Mouse (Mus musculus) urinary bladder, postnatal 36 days (tissue): Measurements from ENCODE around the gene Kcnk4.
"Not testable (repeated sequence)": the region's sequence is repeated elsewhere in the genome, so short reads cannot be mapped to it uniquely, and the experiment has no call there.

Source experiments
- DNase-seq, 2 experiments: peaks; one replicate each; pipeline ENCODE4 v3.0.0; 2022; ENCODE audit warnings: low spot score in 2 of 2, mixed read lengths in 1 of 2

Gene Kcnk4

DNA sequence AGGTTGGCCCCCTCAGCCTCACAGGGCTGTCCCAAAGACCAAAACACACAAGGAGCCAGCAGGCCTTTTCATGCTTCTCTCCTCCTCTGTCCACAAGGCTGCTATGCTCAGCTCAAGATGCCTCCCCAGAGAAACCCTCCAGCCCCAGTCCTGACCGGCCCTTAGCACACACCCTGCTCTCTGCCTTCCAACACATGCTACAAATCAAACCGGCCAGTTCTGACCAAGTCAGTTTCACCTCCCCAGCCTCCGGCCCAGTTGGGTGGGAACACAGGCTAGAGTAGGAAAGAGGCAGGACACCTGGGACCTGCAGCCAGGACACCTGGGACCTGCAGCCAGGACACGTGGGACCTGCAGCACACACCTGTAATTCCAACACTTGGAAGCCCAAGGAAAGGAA lies 17.8 kb downstream of the Kcnk4 start:
- no peak for DNase-seq

GRCm38 (mm10) chr19:6915276-6915675 lies 19.0 kb downstream of the Kcnk4 start:
- no peak for DNase-seq

DNA sequence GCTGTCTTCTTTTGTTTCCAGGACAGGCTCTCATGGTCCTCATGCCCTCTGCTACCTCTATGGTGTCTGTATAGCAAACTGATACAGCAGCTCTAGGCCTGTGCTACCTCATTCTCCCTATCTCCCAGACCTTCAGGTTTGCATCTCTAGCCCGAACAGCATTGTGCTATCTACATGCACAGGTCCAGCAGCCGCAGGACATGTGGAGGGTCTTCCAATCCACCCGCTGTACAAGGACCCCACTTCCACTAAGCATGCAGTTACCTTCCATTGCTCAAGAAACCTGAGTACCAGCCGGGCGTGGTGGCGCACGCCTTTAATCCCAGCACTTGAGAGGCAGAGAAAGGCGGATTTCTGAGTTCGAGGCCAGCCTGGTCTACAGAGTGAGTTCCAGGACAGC lies 19.8 kb downstream of the Kcnk4 start:
- DNase-seq, result no peak

GRCm38 (mm10) chr19:6913991-6914390 lies 20.3 kb downstream of the Kcnk4 start:
- DNase-seq, result no peak

DNA sequence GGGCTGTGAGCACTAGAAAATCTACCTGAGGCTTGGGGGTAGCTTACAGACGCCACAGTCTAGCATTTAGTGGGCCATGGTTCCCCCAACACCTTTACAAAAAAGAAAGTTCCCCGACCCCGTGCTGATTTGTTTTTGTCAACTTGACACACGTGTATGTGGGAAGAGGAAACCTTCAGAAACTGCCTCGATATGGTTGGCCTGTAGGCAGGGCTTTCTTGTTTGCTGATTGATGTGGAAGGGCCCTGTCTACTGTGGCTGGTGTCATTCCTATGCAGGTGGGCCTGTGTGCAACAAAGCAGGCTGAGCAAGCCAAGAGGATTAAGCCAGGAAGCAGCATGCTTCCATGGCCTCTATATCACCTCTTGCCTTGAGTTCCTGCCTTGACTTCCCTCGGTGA lies 21.3 kb downstream of the Kcnk4 start:
- DNase-seq, result no peak

DNA sequence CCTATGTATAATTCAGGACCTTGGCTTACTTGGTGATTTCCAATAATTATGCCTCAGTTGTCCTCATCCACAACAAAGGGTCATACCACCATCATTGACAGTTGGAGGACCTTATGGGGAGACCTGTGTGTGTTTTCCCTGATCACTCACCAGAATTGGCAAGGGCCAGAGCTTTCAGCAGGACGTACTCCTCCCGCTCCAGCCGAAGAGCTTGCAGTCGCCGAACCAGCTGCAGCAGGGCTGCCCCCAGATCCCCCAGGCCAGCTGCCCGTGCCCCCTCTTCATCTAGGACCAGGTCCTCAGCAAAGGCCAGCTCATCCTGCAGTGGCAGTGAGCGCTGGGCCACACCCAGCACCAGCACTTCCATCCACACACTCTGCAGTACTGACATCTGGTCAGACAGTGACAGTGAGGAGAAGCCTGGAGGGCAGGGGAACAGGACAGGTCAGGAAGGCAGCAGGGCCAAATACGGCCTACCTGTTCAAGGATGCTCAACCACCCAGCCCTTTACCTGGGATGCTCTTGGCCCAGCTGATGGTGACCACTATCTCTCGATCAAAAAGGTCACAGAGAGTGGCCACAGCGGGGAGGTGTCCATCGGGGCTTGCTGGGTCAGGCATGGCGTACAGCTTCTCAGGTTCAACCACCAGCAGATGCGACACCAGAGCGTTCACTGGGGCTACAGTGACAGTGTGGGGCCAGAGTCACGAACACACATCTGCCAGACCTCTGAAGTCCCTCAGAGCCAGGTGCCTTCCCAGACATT lies 21.9 kb downstream of the Kcnk4 start:
- DNase-seq, result no peak

GRCm38 (mm10) chr19:6911101-6912074 lies 22.9 kb downstream of the Kcnk4 start:
- no peak for DNase-seq

GRCm38 (mm10) chr19:6910306-6910705 lies 24.0 kb downstream of the Kcnk4 start:
- DNase-seq, result peak in 1 of 2 experiments; percentile 46

- peak; percentile 85 to 92 for DNase-seq
Measured at GRCm38 (mm10) chr19:6909507-6910289, 24.6 kb downstream of the Kcnk4 start, which contains the start of the genes Trmt112 and Prdx5. Gene Trmt112 (plus strand): TSS chr19:6909698. Gene Prdx5 (minus strand): TSS chr19:6910106.

GRCm38 (mm10) chr19:6909021-6909420 lies 25.3 kb downstream of the Kcnk4 start:
- no peak for DNase-seq

DNA sequence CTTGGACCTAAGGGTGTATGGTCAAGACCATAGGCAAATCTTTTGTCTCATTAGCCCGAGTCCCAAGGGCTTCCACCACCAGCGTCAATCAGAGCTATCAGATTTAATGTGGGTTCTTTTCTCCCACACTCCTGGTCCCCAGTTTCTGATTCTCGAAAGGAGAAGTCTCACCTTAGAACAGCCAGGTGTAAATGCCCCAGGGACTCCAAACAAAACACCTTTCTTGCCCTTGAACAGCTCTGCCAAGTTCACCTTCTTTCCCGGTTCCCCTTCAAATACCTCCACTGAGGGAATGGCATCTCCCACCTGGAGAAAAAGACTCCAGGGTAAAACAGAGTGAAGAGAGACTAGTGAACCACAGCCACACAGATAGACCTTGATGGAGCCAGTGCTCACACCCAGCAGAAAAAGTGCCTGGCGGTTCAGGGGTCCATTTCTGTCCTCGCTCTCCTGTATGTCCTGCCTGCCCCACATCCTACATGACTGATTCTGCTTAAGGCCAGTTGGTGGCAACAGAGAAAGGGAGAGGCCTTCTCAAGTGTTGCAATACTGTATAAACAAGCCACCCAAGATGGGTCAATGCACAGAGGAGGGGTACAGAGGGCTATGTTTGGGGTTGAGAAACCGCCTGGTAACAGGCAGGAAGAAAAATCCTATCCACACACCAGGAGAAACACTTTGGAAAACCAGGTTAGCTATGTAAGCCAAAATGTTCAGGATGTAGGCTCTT lies 26.3 kb downstream of the Kcnk4 start:
- no peak for DNase-seq

GRCm38 (mm10) chr19:6907094-6907493 lies 27.2 kb downstream of the Kcnk4 start:
- DNase-seq, result no peak

- DNase-seq, result no peak
Measured at GRCm38 (mm10) chr19:6906199-6906598, 28.1 kb downstream of the Kcnk4 start.

GRCm38 (mm10) chr19:6905498-6906159 lies 28.7 kb downstream of the Kcnk4 start:
- DNase-seq, result no peak

DNA sequence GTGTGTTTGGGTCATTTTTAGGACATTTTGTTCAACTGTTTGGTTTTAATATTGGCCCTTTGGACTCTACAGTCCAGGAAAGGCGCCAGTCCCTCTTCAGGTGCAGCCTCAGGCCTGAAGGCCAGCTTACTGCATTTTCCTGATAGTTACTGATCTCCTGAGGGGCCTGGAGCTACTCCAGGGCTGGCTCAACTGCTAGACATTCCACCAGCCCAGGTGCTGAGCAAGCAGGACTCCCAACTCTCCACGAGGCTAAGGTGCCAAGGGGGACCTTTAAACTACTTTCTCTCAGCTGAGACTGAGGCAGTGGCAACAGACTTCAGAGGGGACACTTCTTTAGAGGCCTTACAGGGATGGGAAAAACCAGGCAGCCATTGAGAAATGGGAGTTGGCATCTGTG lies 29.5 kb downstream of the Kcnk4 start:
- no peak for DNase-seq

DNA sequence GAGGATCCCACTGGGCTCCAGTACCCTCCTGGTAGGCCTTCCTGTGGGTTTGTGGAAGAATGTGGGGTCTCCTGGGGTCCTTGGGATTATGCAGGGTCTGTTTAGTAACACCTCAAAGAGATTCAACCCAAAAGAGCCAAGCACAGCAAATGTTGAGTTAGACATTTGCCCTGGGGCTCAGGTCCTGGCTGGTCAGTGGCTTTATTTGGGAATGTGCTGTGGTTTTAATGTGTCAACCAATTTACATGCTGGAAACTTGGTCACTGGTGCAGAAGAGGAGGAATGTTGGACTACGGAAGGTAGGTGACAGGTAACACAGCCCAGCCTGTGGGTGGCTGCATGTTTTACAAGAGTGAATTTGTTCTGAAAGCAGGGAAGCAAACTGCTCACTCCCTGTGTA lies 31.3 kb downstream of the Kcnk4 start:
- no peak for DNase-seq

DNA sequence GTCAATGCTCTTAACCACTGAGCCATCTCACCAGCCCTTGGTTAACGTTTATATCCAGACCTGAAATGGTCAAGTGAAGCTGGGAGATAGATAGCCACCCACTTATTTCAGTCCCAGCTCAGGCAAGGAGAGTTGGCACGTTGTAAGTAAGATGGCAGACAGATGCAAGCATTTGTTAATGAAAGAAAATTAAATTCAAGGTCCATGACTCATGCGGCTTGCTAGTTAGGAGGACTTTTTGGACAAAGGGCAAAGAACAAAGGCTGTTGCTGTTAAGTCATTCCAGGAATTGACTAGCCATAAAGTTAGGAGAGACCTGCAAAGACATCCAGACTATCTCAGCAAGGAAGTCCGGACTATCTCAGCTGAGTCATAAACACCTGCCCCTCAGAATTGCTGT lies 34.7 kb downstream of the Kcnk4 start:
- DNase-seq, result no peak

DNA sequence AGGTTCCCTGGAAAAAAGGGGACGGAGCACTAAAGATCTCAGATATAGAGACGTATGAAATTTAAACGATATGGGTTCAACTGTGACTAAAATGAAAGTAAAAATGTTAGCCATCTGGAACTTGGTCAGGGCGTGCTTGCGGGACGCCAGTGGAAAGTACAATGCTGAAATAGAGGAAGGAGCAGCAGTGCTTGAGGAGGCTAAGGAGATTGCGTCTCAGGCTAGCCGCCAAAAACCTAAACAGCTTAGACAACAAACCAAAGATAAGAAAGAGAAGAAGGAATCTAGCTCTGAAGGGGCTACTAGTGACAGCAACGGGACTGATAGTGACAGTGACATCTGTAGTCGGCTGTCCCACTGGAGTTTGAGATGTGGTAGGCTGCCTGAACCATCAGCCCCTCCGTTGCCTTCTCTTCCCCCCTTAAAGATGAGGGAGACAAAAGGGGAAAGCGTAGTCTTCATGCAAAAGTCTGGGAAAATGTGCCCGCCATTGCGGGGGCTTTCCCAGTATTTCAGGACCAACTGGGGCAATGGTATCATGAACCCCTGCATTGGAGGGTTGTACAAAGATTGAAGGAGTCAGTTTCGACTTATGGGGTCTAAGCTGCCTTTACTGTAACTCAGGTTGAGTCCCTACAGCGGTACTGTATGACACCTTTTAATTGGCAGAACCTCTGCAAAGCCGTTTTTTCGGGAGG lies 38.6 kb downstream of the Kcnk4 start:
- not testable (repeated sequence) for DNase-seq

DNA sequence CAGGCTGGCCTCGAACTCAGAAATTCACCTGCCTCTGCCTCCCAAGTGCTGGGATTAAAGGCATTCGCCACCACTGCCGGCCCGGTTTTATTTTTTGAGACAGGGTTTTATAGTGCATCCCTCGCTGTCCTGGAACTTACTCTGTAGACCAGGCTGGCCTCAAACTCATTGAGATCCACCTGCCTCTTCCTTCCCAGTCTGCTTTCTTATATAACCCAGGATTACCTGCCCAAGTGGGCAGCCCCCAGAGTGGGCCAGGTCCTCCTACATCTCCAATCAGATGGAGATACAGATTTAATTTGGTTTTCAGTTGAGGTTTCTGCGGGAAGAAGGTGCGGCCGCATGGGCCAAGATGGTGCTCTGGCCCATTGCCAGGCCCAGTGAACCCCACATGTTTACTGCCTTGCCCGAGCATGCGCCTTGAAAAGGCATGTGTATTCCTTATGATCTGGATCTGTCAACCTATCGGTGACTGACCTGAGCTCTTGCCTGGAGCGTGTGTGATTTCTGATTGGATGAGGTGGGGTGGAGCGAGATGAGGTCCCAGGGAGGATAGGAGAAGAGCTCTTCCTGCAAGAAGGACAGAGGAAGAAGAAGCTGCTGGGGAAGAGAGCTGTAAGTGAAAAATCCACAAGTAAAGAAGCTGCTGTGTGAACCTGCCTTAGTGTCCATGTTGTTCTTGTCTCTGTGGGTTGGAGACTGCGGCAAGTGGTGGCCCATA lies 40.4 kb downstream of the Kcnk4 start:
- no peak for DNase-seq
